Mouse (Mus musculus): Measurements from ENCODE around the gene Rnf130. TPM values are rescaled to one million over a fixed set of nuclear protein-coding genes. Genes with fewer than 3 reads are reported as not detected.

The Rnf130 gene
- polyA plus RNA-seq, 1 experiment from 2014 or later: 65.0 TPM

- Histone ChIP-seq H3K27me3 (replicated peaks; ENCODE audit: control insufficient read depth, insufficient read depth, low read length) (no peaks in the 10 kb centered on the region), H3K4me3 (replicated peaks; ENCODE audit: low read length) (no peak overlapping the region), H3K36me3 (ENCODE audit: control insufficient read depth, insufficient read depth) (peaks cover 62% of the 10 kb centered on the region), H3K9me3 (ENCODE audit: control insufficient read depth, low read length) (no peaks in the 10 kb centered on the region), H3K4me1 (replicated peaks; ENCODE audit: control insufficient read depth, insufficient read depth, low read length) (no peaks in the 10 kb centered on the region), H3K27ac (ENCODE audit: low read length) (no peak overlapping the region), H3K4me2 (ENCODE audit: low read length) (no peak overlapping the region), H3K9ac (replicated peaks; ENCODE audit: low read depth, low read length) (no peak overlapping the region)
- WGBS: 95% methylated on average over 9 of the region's 9 CpGs
- ATAC-seq: no peak
Measured at GRCm38 (mm10) chr11:50149603-50150150, 124.5 kb downstream of the Rnf130 start.

DNA sequence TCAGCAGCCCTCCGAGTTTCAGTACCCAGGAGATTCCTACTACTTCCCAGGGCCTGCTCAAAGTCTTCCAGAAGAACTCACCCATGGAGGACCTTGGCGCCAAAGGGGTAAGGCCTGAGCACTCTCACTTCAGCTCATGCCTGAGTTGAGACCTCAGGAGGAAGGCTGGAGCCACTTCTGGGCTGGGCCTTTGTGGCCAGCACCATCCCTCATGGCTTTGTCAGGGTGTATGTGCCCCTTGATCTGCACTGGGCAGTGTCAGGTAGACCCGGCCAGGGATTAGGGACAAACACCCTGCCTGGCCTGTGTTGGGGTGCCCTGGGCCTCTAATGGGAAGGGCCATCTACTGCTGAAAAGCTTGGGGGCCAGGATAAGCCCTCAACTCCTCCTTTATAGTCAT, 126.2 kb downstream of the Rnf130 start:
- Histone ChIP-seq H3K4me1 (replicated peaks; ENCODE audit: control insufficient read depth, insufficient read depth, low read length) (no peaks in the 10 kb centered on the region), H3K27ac (ENCODE audit: low read length) (no peak overlapping the region), H3K4me2 (ENCODE audit: low read length) (no peak overlapping the region), H3K9ac (replicated peaks; ENCODE audit: low read depth, low read length) (no peak overlapping the region), H3K27me3 (replicated peaks; ENCODE audit: control insufficient read depth, insufficient read depth, low read length) (no peaks in the 10 kb centered on the region), H3K9me3 (ENCODE audit: control insufficient read depth, low read length) (no peaks in the 10 kb centered on the region), H3K36me3 (ENCODE audit: control insufficient read depth, insufficient read depth) (peaks cover 62% of the 10 kb centered on the region), H3K4me3 (replicated peaks; ENCODE audit: low read length) (no peak overlapping the region)
- 87% methylated on average over 3 of the region's 3 CpGs for WGBS
- no peak for ATAC-seq

DNA sequence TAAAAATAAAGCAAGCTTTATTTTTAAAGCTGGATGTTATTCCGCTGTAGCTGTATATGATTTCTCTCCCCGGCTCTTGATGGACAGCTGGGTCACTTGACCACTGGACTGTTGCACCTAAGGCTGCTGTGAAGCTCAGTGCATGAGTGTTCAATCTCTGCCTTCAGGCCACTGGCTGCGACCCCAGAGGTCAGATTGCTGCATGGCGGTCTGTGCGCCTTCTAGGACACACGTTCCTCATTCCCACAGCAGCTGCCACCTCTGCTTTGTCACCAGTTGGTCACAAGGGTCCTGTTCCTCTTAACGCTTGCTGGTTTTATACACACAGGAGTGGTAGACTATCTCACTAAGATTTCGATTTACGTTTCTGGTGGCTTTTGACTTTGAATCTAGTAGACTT, 129.0 kb downstream of the Rnf130 start:
- Histone ChIP-seq H3K27ac (ENCODE audit: low read length) (no peak overlapping the region), H3K9ac (replicated peaks; ENCODE audit: low read depth, low read length) (no peak overlapping the region), H3K9me3 (ENCODE audit: control insufficient read depth, low read length) (no peaks in the 10 kb centered on the region), H3K36me3 (ENCODE audit: control insufficient read depth, insufficient read depth) (peaks cover 63% of the 10 kb centered on the region), H3K4me3 (replicated peaks; ENCODE audit: low read length) (no peak overlapping the region), H3K4me1 (replicated peaks; ENCODE audit: control insufficient read depth, insufficient read depth, low read length) (no peaks in the 10 kb centered on the region), H3K4me2 (ENCODE audit: low read length) (no peak overlapping the region), H3K27me3 (replicated peaks; ENCODE audit: control insufficient read depth, insufficient read depth, low read length) (no peaks in the 10 kb centered on the region)
- ATAC-seq: no peak
- 86% methylated on average over 9 of the region's 9 CpGs for WGBS

MicroRNA genes within 50 kb of the gene (microRNA counts, 519-probe panel; counts per million panel counts)
- 2,547 counts per million, percentile 63 among the panel's probes with 10 or more counts for microRNA mmu-miR-340-3p
- microRNA mmu-miR-340-5p: 4,015 counts per million, percentile 93 among the panel's probes with 10 or more counts

Small RNA genes within 50 kb of the gene (microRNA-seq; reads per million reads assigned to microRNA genes)
- 873 reads per million, percentile 79 among the genes with 10 or more reads in this experiment for gene Mir340

Other genes with a start within 250 kb of the Rnf130 start
- 13.3 and 16.6 TPM in 2 replicates for gene Gfpt2, start 231.2 kb upstream of the Rnf130 start, polyA plus RNA-seq (2015; fragmentation: Nextera tagmentation; extraction: Ambion mirVana)
- gene Mapk9, start 178.6 kb upstream of the Rnf130 start, polyA plus RNA-seq (2015; fragmentation: Nextera tagmentation; extraction: Ambion mirVana): 45.7 and 48.5 TPM in 2 replicates
- gene Rasgef1c, start 123.5 kb upstream of the Rnf130 start, polyA plus RNA-seq (2015; fragmentation: Nextera tagmentation; extraction: Ambion mirVana): 11.4 and 17.1 TPM in 2 replicates
- 38.2 and 43.6 TPM in 2 replicates for gene Tbc1d9b, start 106.0 kb downstream of the Rnf130 start, polyA plus RNA-seq (2015; fragmentation: Nextera tagmentation; extraction: Ambion mirVana)
- 28.4 and 33.7 TPM in 2 replicates for gene Mrnip, start 149.1 kb downstream of the Rnf130 start, polyA plus RNA-seq (2015; fragmentation: Nextera tagmentation; extraction: Ambion mirVana)
- gene Sqstm1, start 185.5 kb downstream of the Rnf130 start, polyA plus RNA-seq (2015; fragmentation: Nextera tagmentation; extraction: Ambion mirVana): 305 and 322 TPM in 2 replicates
- gene Mgat4b, start 185.5 kb downstream of the Rnf130 start, polyA plus RNA-seq (2015; fragmentation: Nextera tagmentation; extraction: Ambion mirVana): 30.6 and 33.5 TPM in 2 replicates
- gene Ltc4s, start 213.3 kb downstream of the Rnf130 start, polyA plus RNA-seq (2015; fragmentation: Nextera tagmentation; extraction: Ambion mirVana): 1.6 TPM in 2 replicates